Mouse (Mus musculus) lung, postnatal 0 days (tissue): ENCODE measurements around the gene Klhdc9. TPM values are rescaled to one million over a fixed set of nuclear protein-coding genes. Genes with fewer than 3 reads are reported as not detected.

ENCODE experiments used
- ATAC-seq: fragments of 200-750 bp; cut with Nextera tagmentation; 2 replicates; pipeline ENCODE4 v1.8.0; 2017; ENCODE audit warnings: moderate library complexity
- DNase-seq: peaks from one replicate; pipeline ENCODE4 v3.0.0-alpha.2; 2016; ENCODE audit warnings: low spot score
- H3K27ac ChIP-seq: fragments of 300-500 bp; sonication (generic); 2 replicates; pipeline ENCODE4 v1.5.1; 2014; ENCODE audit warnings: antibody characterized with exemption, mild to moderate bottlenecking, low read length, mixed read lengths
- H3K27me3 ChIP-seq: fragments of 300-500 bp; sonication (generic); replicated peaks from 2 replicates; pipeline ENCODE4 v1.6.1; 2014; ENCODE audit warnings: low read length, mixed read lengths; ENCODE audit not compliant: insufficient read depth
- H3K36me3 ChIP-seq: fragments of 300-500 bp; sonication (generic); 2 replicates; pipeline ENCODE4 v1.6.1; 2014; ENCODE audit warnings: low read length, mixed read lengths; ENCODE audit not compliant: insufficient read depth
- H3K4me1 ChIP-seq: fragments of 300-500 bp; sonication (generic); 2 replicates; pipeline ENCODE4 v1.6.1; 2014; ENCODE audit warnings: antibody characterized with exemption, low read depth, low read length, mixed read lengths; ENCODE audit not compliant: insufficient read depth
- H3K4me2 ChIP-seq: fragments of 300-500 bp; sonication (generic); replicated peaks from 2 replicates; pipeline ENCODE4 v1.6.1; 2014; ENCODE audit warnings: low read depth, mild to moderate bottlenecking, low read length, moderate library complexity, mixed read lengths
- H3K4me3 ChIP-seq: fragments of 300-500 bp; sonication (generic); 2 replicates; pipeline ENCODE4 v1.5.1; 2014; ENCODE audit warnings: low read depth, low read length
- H3K9ac ChIP-seq: fragments of 300-500 bp; sonication (generic); replicated peaks from 2 replicates; pipeline ENCODE4 v1.6.1; 2014; ENCODE audit warnings: low read depth, mild to moderate bottlenecking
- H3K9me3 ChIP-seq: fragments of 300-500 bp; sonication (generic); 2 replicates; pipeline ENCODE4 v1.6.1; 2016; ENCODE audit warnings: low read length, mixed read lengths
- CTCF ChIP-seq: IDR thresholded peaks from 2 replicates; pipeline ENCODE4 v1.5.1; 2016; ENCODE audit warnings: antibody characterized with exemption, mild to moderate bottlenecking
- EP300 ChIP-seq: IDR thresholded peaks from 2 replicates; pipeline ENCODE4 v1.6.1; 2016; ENCODE audit warnings: antibody characterized with exemption, mild to moderate bottlenecking, control low read depth
- WGBS: fragments of 180-500 bp; shearing (Covaris S2); extraction: QIAGEN DNeasy Blood & Tissue Kit; methylation state at CpG from one replicate; pipeline ENCODE4 v1.1.7; 2014; 5-methylcytosine and 5-hydroxymethylcytosine counted together
- polyA plus RNA-seq: library from polyadenylated mRNA; unstranded; fragments of >200 nt; fragmentation: Nextera tagmentation; extraction: Ambion mirVana; gene quantifications from 2 replicates; pipeline ENCODE4 v1.2.1, GENCODE M21; 2015

The Klhdc9 gene
- polyA plus RNA-seq, result 4.0 and 4.5 TPM in 2 replicates

- TF ChIP-seq CTCF (no peak), EP300 (no peak)
- Histone ChIP-seq H3K4me2 (peak within 1 kb of the TSS; percentile 56), H3K27me3 (no peaks in the 10 kb centered on the region), H3K36me3 (peaks cover 7% of the 10 kb centered on the region), H3K4me3 (peak within 1 kb of the TSS; percentile 43), H3K9me3 (peaks cover 7% of the 10 kb centered on the region), H3K9ac (peak within 1 kb of the TSS; percentile 42), H3K27ac (peak within 1 kb of the TSS; percentile 55), H3K4me1 (peaks cover 4% of the 10 kb centered on the region; the same call in 1 of the 2 replicates)
- DNase-seq (peak; percentile 98), ATAC-seq (peak; percentile 96)
- WGBS, result 3% methylated on average over 21 of the region's 21 CpGs
These were observed at the start of gene Klhdc9 for GRCm38 (mm10) chr1:171360656-171361055. Klhdc9 (minus strand) TSS chr1:171360798.

- ATAC-seq, result no peak
- no peak overlapping the region for H3K4me3 ChIP-seq
These were observed 49.6 kb upstream of the Klhdc9 start for GRCm38 (mm10) chr1:171410231-171410630.

GRCm38 (mm10) chr1:171407263-171407662 is 46.7 kb upstream of the Klhdc9 start:
- ATAC-seq (no peak), DNase-seq (no peak)
- H3K36me3 ChIP-seq, result no peaks in the 10 kb centered on the region
- WGBS, result 70% methylated on average over 5 of the region's 5 CpGs
- no peaks in the 10 kb centered on the region for H3K4me1 ChIP-seq
- H3K4me3 ChIP-seq, result no peak overlapping the region
- H3K27ac ChIP-seq, result no peak overlapping the region
- no peaks in the 10 kb centered on the region for H3K27me3 ChIP-seq
- no peak overlapping the region for H3K4me2 ChIP-seq
- H3K9ac ChIP-seq, result no peak overlapping the region
- no peaks in the 10 kb centered on the region for H3K9me3 ChIP-seq
- TF ChIP-seq EP300 (no peak), CTCF (no peak)

More at GRCm38 (mm10) chr1:171410231-171410630, 49.6 kb upstream of the Klhdc9 start:
- Histone ChIP-seq H3K9me3 (no peaks in the 10 kb centered on the region), H3K36me3 (no peaks in the 10 kb centered on the region), H3K27ac (no peak overlapping the region), H3K4me1 (no peaks in the 10 kb centered on the region; the same call in 1 of the 2 replicates), H3K9ac (no peak overlapping the region), H3K27me3 (no peaks in the 10 kb centered on the region), H3K4me2 (no peak overlapping the region)
- DNase-seq, result peak; percentile 31
- WGBS, result 74% methylated on average over 1 of the region's 1 CpGs
- no peak for TF ChIP-seq EP300
- TF ChIP-seq CTCF, result no peak

- TF ChIP-seq CTCF, result no peak
- no peak for TF ChIP-seq EP300
- no peaks in the 10 kb centered on the region for H3K27me3 ChIP-seq
- ATAC-seq, result no peak
- H3K4me3 ChIP-seq, result no peak overlapping the region
- 82% methylated on average over 7 of the region's 9 CpGs for WGBS
- H3K9me3 ChIP-seq, result no peaks in the 10 kb centered on the region
- no peaks in the 10 kb centered on the region for H3K36me3 ChIP-seq
- H3K27ac ChIP-seq, result no peak overlapping the region
- H3K9ac ChIP-seq, result no peak overlapping the region
- no peak for DNase-seq
- H3K4me1 ChIP-seq, result no peaks in the 10 kb centered on the region
- H3K4me2 ChIP-seq, result no peak overlapping the region
These were observed 42.4 kb upstream of the Klhdc9 start for GRCm38 (mm10) chr1:171402991-171403390.

- TF ChIP-seq EP300 (no peak), CTCF (no peak)
- ATAC-seq, result no peak
- no peak overlapping the region for H3K4me2 ChIP-seq
These were observed 41.2 kb upstream of the Klhdc9 start for GRCm38 (mm10) chr1:171401821-171402220.

GRCm38 (mm10) chr1:171390101-171390500 is 29.5 kb upstream of the Klhdc9 start:
- H3K9me3 ChIP-seq, result no peaks in the 10 kb centered on the region
- no peaks in the 10 kb centered on the region for H3K4me1 ChIP-seq
- no peaks in the 10 kb centered on the region for H3K36me3 ChIP-seq
- H3K27ac ChIP-seq, result no peak overlapping the region
- ATAC-seq (peak; percentile 55; the same call in 1 of the 2 replicates), DNase-seq (peak; percentile 31)
- no peaks in the 10 kb centered on the region for H3K27me3 ChIP-seq
- H3K9ac ChIP-seq, result no peak overlapping the region
- H3K4me3 ChIP-seq, result no peak overlapping the region
- WGBS, result 71% methylated on average over 4 of the region's 4 CpGs
- no peak overlapping the region for H3K4me2 ChIP-seq
- TF ChIP-seq EP300 (no peak), CTCF (no peak)

More at GRCm38 (mm10) chr1:171401821-171402220, 41.2 kb upstream of the Klhdc9 start:
- WGBS, result 77% methylated on average over 4 of the region's 4 CpGs
- DNase-seq, result no peak
- no peaks in the 10 kb centered on the region for H3K9me3 ChIP-seq
- no peaks in the 10 kb centered on the region for H3K4me1 ChIP-seq
- no peak overlapping the region for H3K9ac ChIP-seq
- H3K27ac ChIP-seq, result no peak overlapping the region
- H3K4me3 ChIP-seq, result no peak overlapping the region
- no peaks in the 10 kb centered on the region for H3K27me3 ChIP-seq
- H3K36me3 ChIP-seq, result no peaks in the 10 kb centered on the region
